29 mouse cellular contexts compared by ENCODE assay signal in genomic region chr11:93581326-93581725, GRCm38 (mm10).
DNase-seq lines count a peak whose midpoint lies in the region; ATAC-seq and TF ChIP-seq lines count a peak whose summit lies in the region.
"Had no signal": no experiment of that assay in that cellular context is flagged by ENCODE, and none has a peak within 500 bp of the region (broad histone marks: within the 10 kb centered on the region; RNA-seq: fewer than 3 reads in every experiment).

No protein-coding gene starts in this region.

- H3K36me3 ChIP-seq in hindbrain, embryonic 12.5 days = no peaks in the 10 kb centered on the region
- H3K36me3 ChIP-seq: embryonic facial prominence, embryonic 12.5 days; heart, embryonic 13.5 days; hindbrain, embryonic 15.5 days; kidney, embryonic 15.5 days; limb, embryonic 13.5 days; midbrain, embryonic 12.5 days had no signal

- no peak overlapping the region for H3K4me3 ChIP-seq in left cerebral cortex, adult 2 months
- no peak overlapping the region for H3K4me3 ChIP-seq in hindbrain, embryonic 12.5 days
- H3K4me3 ChIP-seq: embryonic facial prominence, embryonic 12.5 days; heart, adult 2 months; heart, embryonic 13.5 days; hindbrain, embryonic 15.5 days; kidney, embryonic 15.5 days; limb, embryonic 13.5 days; megakaryocyte, embryonic 14.5 days; midbrain, embryonic 12.5 days; neural tube, embryonic 15.5 days had no signal

- no peak for DNase-seq in left cerebral cortex, adult 2 months (ENCODE audit: extremely low spot score in 1 of 2, low spot score in 2 of 2)
- DNase-seq in left cerebral cortex, adult 8-10 months (ENCODE audit: low spot score in 2 of 2) = no peak
- peak; percentile 60 for DNase-seq in layer of hippocampus, adult 11-12 months (ENCODE audit: low spot score)
- peak; percentile 82 for DNase-seq in layer of hippocampus, adult 9-11 months
- no peak for DNase-seq in right cerebral cortex, postnatal 25 days
- DNase-seq: adrenal gland, adult 2 months; adrenal gland, postnatal 36 days; cerebellum, adult 8-10 months; cerebellum, postnatal 25 days; embryo, embryonic 11 days; heart, adult 2 months; heart, postnatal 10 days; kidney, adult 18-20 months; kidney, postnatal 25 days; lung, postnatal 4 days; spleen, adult 18-20 months; thymus, postnatal 14 days had no signal

- TF ChIP-seq CTCF in left cerebral cortex, adult 2 months (IDR thresholded peaks at IDR 0.05) = no peak

- no peak overlapping the region for H3K9ac ChIP-seq in hindbrain, embryonic 12.5 days
- H3K9ac ChIP-seq: embryonic facial prominence, embryonic 12.5 days; heart, embryonic 13.5 days; hindbrain, embryonic 15.5 days; kidney, embryonic 15.5 days; limb, embryonic 13.5 days; midbrain, embryonic 12.5 days; neural tube, embryonic 15.5 days had no signal

- intact Hi-C loops in left cerebral cortex, adult 2 months (cut with DNase I) = loop anchor here (10.0 kb wide), 1 partner anchor 307 kb away; no protein-coding TSS in a partner anchor

- no peak overlapping the region for H3K4me2 ChIP-seq in hindbrain, embryonic 12.5 days (replicated peaks)
- H3K4me2 ChIP-seq: embryonic facial prominence, embryonic 12.5 days; heart, embryonic 13.5 days; hindbrain, embryonic 15.5 days; kidney, embryonic 15.5 days; limb, embryonic 13.5 days; liver, embryonic 11.5 days; midbrain, embryonic 12.5 days; neural tube, embryonic 15.5 days had no signal

- no peaks in the 10 kb centered on the region for H3K4me1 ChIP-seq in hindbrain, embryonic 12.5 days
- H3K4me1 ChIP-seq: embryonic facial prominence, embryonic 12.5 days; heart, embryonic 13.5 days; hindbrain, embryonic 15.5 days; kidney, embryonic 15.5 days; limb, embryonic 13.5 days; megakaryocyte, embryonic 14.5 days; midbrain, embryonic 12.5 days; neural tube, embryonic 15.5 days had no signal

- ATAC-seq in monocyte, adult 5-6 weeks (replicated peaks; ENCODE audit: insufficient number of reproducible peaks, low FRiP score, low TSS enrichment, poor library complexity, severe bottlenecking) = no peak
- ATAC-seq in hindbrain, embryonic 12.5 days (ENCODE audit: low FRiP score) = no peak
- ATAC-seq: CD4-positive, CD25-positive, alpha-beta regulatory T cell, adult 4 months had no signal

- H3K9me3 ChIP-seq in hindbrain, embryonic 12.5 days (replicated peaks) = no peaks in the 10 kb centered on the region
- H3K9me3 ChIP-seq: embryonic facial prominence, embryonic 12.5 days; heart, embryonic 13.5 days; hindbrain, embryonic 15.5 days; kidney, embryonic 15.5 days; limb, embryonic 13.5 days; megakaryocyte, embryonic 14.5 days; midbrain, embryonic 12.5 days; neural tube, embryonic 15.5 days had no signal

- 64% methylated on average over 4 of the region's 4 CpGs for WGBS in hindbrain, embryonic 12.5 days

- H3K27me3 ChIP-seq in hindbrain, embryonic 12.5 days = no peaks in the 10 kb centered on the region
- H3K27me3 ChIP-seq: embryonic facial prominence, embryonic 12.5 days; heart, embryonic 13.5 days; hindbrain, embryonic 15.5 days; kidney, embryonic 15.5 days; limb, embryonic 13.5 days; megakaryocyte, embryonic 14.5 days; midbrain, embryonic 12.5 days; neural tube, embryonic 15.5 days had no signal

- peak overlapping the region; percentile 18; the same call in 1 of the 2 replicates for H3K27ac ChIP-seq in left cerebral cortex, adult 2 months
- no peak overlapping the region for H3K27ac ChIP-seq in hindbrain, embryonic 12.5 days
- H3K27ac ChIP-seq: embryonic facial prominence, embryonic 12.5 days; heart, adult 2 months; heart, embryonic 13.5 days; hindbrain, embryonic 15.5 days; kidney, embryonic 15.5 days; limb, embryonic 13.5 days; midbrain, embryonic 12.5 days; neural tube, embryonic 15.5 days had no signal

Comparison
In these comparisons a context has a peak if more than half of its experiments do, and no peak if none do; other contexts are left out.
1. DNase-seq: peak in layer of hippocampus, adult 11-12 months (single experiment) and layer of hippocampus, adult 9-11 months (single experiment); none in left cerebral cortex, adult 2 months (0 of 2), left cerebral cortex, adult 8-10 months (0 of 2) and right cerebral cortex, postnatal 25 days (single experiment).